Mouse (Mus musculus) gastrocnemius, adult 2 months (tissue): ENCODE data around the gene Pde4d. TPM values are rescaled to one million over a fixed set of nuclear protein-coding genes. Genes with fewer than 3 reads are reported as not detected.

Experiments used
- DNase-seq: peaks from one replicate; pipeline ENCODE4 v3.0.0; 2022
- H3K27ac ChIP-seq: fragments of 200-600 bp; 2 replicates; pipeline ENCODE4 v1.8.1; 2022; ENCODE audit warnings: mild to moderate bottlenecking
- H3K4me3 ChIP-seq: fragments of 200-600 bp; 2 replicates; pipeline ENCODE4 v1.8.1; 2022; ENCODE audit warnings: mild to moderate bottlenecking, moderate library complexity
- CTCF ChIP-seq: fragments of 200-600 bp; IDR thresholded peaks from 2 replicates; pipeline ENCODE4 v1.8.1; 2022; ENCODE audit warnings: antibody characterized with exemption, mild to moderate bottlenecking, moderate library complexity
- intact Hi-C: fragments of 180-260 bp; cut with DNase I; formaldehyde crosslinking; loops from one replicate; pipeline ENCODE4 v1.15.1; 2025
- total RNA-seq, 2 experiments: library from RNA; stranded (reverse); gene quantifications; 2 replicates each; pipeline ENCODE4 v1.2.3; 2021

The Pde4d gene
- total RNA-seq, 2 experiments from 2014 or later: 239 to 330 TPM

- no peak for TF ChIP-seq CTCF
- Histone ChIP-seq H3K27ac (no peak overlapping the region), H3K4me3 (no peak overlapping the region)
- DNase-seq: no peak
- intact Hi-C loops: no loop called here
Measured at GRCm38 (mm10) chr13:109891194-109891909, 1441.6 kb downstream of the Pde4d start.

DNA sequence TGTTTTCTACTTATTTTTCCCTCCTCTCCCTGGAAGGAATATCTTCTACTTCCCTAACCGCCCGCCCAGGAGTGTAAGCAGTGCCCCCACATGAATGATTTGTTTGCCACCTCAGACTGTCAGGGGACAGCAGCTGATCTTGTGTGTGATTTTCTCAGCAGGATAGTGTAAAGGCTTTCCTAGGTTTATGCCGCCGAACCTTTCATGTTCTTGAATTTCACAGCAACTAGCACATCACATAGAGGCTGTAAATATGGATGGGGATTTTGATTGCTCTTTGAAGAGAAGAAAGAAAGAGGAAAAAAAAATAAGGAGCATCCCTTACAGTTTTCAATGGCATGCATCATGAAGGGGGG is 1442.1 kb downstream of the Pde4d start:
- Histone ChIP-seq H3K27ac (no peak overlapping the region), H3K4me3 (no peak overlapping the region)
- intact Hi-C loops: no loop called here
- DNase-seq: no peak
- TF ChIP-seq CTCF: no peak

- peak; percentile 81 for DNase-seq
- 0 out of 2 replicates have a peak, but pooled peaks have one; percentile 1 for TF ChIP-seq CTCF
- Histone ChIP-seq H3K4me3 (no peak overlapping the region), H3K27ac (peak overlapping the region; percentile 97)
- intact Hi-C loops: loop anchor here (10.0 kb wide), 1 partner anchor 275 kb away; no protein-coding TSS in a partner anchor
Measured at GRCm38 (mm10) chr13:109899442-109900428, 1450.0 kb downstream of the Pde4d start.

DNA sequence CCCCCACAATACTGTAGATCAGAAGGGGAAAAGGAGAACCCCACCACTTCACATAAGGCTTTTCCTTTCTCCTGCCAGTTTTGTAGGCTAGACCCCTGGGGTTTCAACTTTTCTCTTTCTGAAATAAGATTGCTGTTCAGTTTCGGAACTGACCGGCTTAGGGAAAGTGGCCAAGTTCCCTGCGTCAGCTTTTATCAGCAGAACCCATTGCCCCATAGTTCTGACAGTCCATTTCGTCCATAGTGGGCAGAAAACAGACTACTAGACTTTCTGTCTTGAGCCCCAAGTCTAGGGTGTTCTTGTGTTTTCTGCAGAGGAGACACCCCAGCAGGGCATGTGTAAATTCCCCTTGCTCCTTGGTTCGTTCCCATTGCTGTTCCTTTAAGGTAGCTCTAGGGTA is 1452.1 kb downstream of the Pde4d start:
- H3K4me3 ChIP-seq: peak overlapping the region; percentile 95
- intact Hi-C loops: loop anchor here (2.0 to 10.0 kb wide), 2 partner anchors 79 to 277 kb away; no protein-coding TSS in a partner anchor
- no peak for TF ChIP-seq CTCF
- DNase-seq: peak; percentile 60
- peak overlapping the region; percentile 97 for H3K27ac ChIP-seq

GRCm38 (mm10) chr13:109902460-109902854 is 1452.7 kb downstream of the Pde4d start:
- DNase-seq: peak; percentile 82
- intact Hi-C loops: loop anchor here (2.0 to 10.0 kb wide), 2 partner anchors 80 to 278 kb away; no protein-coding TSS in a partner anchor

GRCm38 (mm10) chr13:109902855-109903763 is 1453.4 kb downstream of the Pde4d start:
- peak; percentile 61 for TF ChIP-seq CTCF
- DNase-seq: peak; percentile 92
- H3K27ac ChIP-seq: peak overlapping the region; percentile 97

More at GRCm38 (mm10) chr13:109902460-109902854, 1452.7 kb downstream of the Pde4d start:
- Histone ChIP-seq H3K4me3 (peak overlapping the region; percentile 95), H3K27ac (peak overlapping the region; percentile 97)

GRCm38 (mm10) chr13:109903764-109904510 is 1454.2 kb downstream of the Pde4d start:
- TF ChIP-seq CTCF: no peak
- no peak for DNase-seq

More at GRCm38 (mm10) chr13:109902855-109903763, 1453.4 kb downstream of the Pde4d start:
- intact Hi-C loops: loop anchor here (2.0 to 10.0 kb wide), 2 partner anchors 80 to 278 kb away; no protein-coding TSS in a partner anchor
- peak overlapping the region; percentile 95 for H3K4me3 ChIP-seq

DNA sequence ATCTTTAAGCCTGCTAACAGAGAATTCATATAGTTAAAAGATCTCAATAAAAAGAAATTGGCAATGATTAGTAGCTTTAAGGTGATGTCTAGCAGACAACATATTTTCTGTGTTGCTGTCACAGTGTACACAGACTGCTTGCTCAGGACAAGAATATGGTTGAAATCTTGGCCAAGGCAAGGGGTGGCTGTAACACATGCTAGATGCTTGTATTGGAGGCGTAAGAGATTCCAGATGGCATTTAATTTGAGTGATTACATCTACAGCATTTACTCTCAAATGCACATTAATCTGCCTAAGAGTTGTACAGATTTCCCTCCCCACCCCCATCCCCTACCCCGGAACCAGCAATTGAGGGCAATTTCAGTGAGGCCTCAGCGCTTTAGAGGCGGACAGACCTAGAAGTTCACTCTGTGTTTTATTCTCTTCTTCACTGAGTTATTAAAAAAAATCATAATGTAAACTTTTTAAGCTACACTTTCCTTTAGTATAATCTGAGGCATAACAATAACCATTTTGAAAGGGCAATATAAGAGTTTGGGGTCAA is 1456.7 kb downstream of the Pde4d start:
- peak overlapping the region; percentile 97 for H3K27ac ChIP-seq
- DNase-seq: no peak
- TF ChIP-seq CTCF: no peak
- H3K4me3 ChIP-seq: peak overlapping the region; percentile 95
- intact Hi-C loops: loop anchor here (2.0 to 10.0 kb wide), 2 partner anchors 128 to 282 kb away; no protein-coding TSS in a partner anchor

More at GRCm38 (mm10) chr13:109903764-109904510, 1454.2 kb downstream of the Pde4d start:
- Histone ChIP-seq H3K27ac (peak overlapping the region; percentile 97), H3K4me3 (peak overlapping the region; percentile 95)
- intact Hi-C loops: loop anchor here (2.0 to 10.0 kb wide), 2 partner anchors 81 to 279 kb away; no protein-coding TSS in a partner anchor

DNA sequence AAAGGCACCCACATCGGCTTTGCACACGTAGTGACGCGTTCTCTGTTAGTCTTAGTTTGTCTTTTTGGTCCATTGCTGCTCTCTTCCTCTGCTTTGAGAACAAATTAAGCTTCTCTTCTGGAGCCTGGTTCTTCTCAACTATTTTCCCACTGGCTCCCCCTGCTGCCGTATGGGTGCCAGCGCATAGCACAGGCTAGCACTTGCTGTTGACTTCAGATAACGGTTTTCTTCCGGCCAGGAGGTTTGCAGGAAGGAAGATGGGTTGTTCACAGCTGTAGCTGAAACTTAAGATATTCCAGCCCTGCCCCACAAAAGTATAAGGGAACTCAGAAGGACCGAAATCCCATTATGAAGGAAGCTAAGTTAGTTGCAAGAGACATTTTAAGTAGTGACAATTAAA is 1457.9 kb downstream of the Pde4d start:
- intact Hi-C loops: loop anchor here (2.0 to 10.0 kb wide), 2 partner anchors 129 to 283 kb away; no protein-coding TSS in a partner anchor
- peak; percentile 85 for DNase-seq
- peak overlapping the region; percentile 95 for H3K4me3 ChIP-seq
- TF ChIP-seq CTCF: peak; percentile 89
- peak overlapping the region; percentile 97 for H3K27ac ChIP-seq

DNA sequence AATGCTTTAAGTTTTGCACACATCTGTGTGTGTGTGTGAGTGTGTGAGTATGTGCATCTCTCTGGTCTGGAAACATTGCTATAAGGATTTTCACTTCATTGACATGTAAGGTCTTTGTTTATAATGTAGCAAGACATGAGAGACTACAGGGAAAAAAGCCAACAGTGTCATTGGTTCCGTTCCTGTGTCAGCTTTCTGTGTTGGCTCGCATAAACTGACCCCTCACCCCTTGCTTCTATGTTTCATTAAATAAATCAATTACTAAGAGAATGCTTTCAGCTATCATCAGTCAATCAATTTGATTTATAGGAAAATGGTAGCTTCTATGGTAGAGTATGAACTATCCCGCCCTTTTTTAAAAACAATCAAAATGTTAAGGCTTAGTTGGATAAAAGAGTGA is 1458.6 kb downstream of the Pde4d start:
- no peak for DNase-seq
- Histone ChIP-seq H3K4me3 (peak overlapping the region; percentile 95), H3K27ac (peak overlapping the region; percentile 97)
- intact Hi-C loops: loop anchor here (10.0 kb wide), 1 partner anchor 284 kb away; no protein-coding TSS in a partner anchor
- TF ChIP-seq CTCF: no peak

GRCm38 (mm10) chr13:109909111-109909510 is 1459.4 kb downstream of the Pde4d start:
- peak; percentile 76 for DNase-seq
- peak overlapping the region; percentile 97 for H3K27ac ChIP-seq
- intact Hi-C loops: loop anchor here (10.0 kb wide), 1 partner anchor 284 kb away; no protein-coding TSS in a partner anchor

More at GRCm38 (mm10) chr13:109909111-109909510, 1459.4 kb downstream of the Pde4d start:
- H3K4me3 ChIP-seq: peak overlapping the region; percentile 95
- TF ChIP-seq CTCF: no peak
